Mouse (Mus musculus) urinary bladder, postnatal 14 days (tissue): Measurements from ENCODE around the gene Grm6.

ENCODE experiments used
- DNase-seq: peaks from one replicate; pipeline ENCODE4 v3.0.0; 2021; ENCODE audit warnings: low spot score

Grm6 gene

DNA sequence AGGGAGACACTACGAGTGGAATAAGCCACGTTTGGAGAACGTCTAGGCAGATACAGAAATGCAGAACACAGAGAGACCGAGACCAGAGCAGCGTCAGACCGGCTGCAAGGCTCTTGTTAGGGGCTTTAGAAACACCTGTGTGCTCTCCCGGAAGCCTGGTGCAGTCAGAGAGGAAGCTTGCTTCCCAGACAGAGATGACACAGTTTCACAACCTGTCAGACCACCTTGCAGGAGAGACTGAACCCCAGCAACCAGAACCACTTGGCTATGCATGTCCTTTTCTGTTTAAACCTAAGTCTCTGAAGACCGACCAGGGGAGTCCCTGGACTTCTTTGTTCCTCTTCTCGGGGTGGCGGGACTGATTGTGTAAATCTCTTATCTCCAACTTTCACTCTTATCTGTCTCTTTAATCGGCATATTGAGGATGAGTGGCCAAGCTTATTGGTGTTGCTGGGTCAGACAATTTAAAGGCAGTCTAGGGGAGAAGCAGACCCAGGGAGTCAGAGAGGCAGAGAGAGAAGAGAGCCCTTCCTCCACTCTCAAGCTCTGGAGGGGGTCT lies at the start of gene Grm6:
TSS of gene Grm6 (plus strand) at position 509 of the 559 bp plus-strand sequence.
- no peak for DNase-seq

DNA sequence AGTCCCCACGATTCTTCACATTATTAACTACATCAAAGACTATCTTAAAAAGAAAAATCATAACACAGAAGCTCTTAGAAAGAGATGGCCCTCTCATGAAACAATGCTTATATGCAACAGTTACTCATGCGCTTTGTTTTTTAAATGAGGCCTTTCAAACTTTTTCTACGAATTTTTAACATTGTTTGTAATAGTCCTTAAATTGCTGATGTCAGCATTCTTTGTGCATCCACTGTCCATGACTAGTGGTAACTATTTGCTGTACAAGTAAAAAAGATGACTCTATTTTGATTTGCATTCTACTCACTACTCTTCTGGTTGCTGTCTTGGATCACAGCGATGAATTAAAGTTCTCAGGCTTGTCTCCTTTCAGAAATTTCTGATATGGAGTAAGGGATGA lies 36.3 kb upstream of the Grm6 start:
- no peak for DNase-seq

DNA sequence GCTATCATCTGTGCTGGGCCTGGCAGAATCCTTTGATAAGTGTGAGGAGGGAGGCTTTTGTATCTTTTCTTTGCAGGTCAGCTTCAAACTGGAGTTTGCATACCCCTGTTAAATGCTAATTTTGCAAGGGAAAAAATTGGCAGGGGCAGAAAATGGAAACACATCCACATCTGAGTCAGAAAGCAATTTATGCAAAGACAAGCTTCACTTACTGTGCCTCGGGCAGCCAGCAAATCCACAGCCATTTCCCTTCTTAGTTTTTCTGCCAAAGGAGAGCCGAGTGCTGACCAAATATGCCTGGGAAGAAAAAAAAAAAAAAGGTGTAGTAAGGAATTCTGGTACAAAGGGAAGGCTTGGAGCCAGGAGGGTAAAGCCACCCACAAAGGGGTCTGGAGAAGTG lies 24.3 kb upstream of the Grm6 start:
- no peak for DNase-seq

DNA sequence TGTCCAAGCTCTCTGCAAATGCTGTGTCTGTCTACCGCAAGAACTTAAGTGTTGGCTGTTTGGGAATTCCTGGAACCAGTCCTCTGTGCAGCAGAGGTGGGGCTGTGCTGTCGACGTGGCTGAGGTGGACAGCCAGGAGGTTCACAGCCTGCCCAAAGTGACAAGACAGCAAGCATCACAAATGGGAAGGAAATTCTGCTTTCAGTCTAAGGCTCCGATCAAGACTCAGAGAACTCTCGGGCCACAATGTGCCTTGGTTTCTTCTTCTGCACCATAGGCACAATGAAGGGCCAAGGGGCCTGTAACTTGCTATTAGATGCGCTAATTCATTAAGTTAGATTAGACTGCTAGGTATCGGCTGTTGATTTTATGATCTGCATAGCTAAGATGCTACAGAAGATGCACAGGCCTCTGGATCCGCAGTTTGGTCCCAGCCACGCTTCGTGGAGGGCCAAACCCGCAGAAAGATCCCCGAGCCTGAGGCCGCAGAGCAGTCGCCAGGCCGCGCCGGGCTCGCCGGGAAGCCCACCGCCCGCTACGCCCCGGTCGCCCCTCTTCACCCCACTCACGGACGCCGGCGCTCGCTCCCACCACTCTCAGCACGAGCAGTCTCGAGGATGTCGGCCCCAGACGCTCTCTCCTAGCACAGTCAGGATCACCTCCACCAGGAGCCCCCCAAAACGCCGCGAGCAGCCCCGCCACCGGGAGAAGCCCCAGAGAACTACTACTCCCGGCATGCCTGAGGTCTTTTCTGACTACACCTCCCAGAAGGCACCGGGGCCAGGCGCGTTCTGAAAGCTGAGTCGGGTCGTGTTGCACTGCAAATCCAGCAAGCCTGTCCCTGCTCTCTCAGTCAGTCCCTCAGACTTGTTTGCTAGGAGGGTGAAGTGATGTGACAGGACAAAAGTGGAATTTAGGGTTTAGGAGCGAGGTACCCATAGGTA lies 23.2 kb upstream of the Grm6 start, which contains the start of gene Zfp354c:
TSS of gene Zfp354c (minus strand) at position 715 of the 944 bp plus-strand sequence.
- peak; percentile 85 for DNase-seq

DNA sequence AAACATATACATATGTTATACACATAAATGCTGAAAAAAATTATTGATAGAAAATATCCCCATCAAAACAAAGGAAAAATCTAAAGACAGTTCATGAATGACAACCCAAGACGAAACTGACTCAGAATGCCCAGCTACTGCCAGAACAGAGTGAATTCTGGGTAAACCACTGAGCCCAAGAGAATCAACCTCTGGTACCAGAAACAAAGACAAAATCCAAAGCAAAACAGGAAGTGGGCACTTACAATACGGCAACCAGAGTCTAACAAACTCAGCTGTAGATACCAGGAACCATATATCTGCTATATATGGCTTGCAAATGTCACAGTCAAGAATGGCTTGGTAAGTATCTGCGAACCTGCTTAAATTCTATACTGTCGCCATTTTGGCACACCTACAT lies 14.8 kb upstream of the Grm6 start:
- DNase-seq, result no peak

DNA sequence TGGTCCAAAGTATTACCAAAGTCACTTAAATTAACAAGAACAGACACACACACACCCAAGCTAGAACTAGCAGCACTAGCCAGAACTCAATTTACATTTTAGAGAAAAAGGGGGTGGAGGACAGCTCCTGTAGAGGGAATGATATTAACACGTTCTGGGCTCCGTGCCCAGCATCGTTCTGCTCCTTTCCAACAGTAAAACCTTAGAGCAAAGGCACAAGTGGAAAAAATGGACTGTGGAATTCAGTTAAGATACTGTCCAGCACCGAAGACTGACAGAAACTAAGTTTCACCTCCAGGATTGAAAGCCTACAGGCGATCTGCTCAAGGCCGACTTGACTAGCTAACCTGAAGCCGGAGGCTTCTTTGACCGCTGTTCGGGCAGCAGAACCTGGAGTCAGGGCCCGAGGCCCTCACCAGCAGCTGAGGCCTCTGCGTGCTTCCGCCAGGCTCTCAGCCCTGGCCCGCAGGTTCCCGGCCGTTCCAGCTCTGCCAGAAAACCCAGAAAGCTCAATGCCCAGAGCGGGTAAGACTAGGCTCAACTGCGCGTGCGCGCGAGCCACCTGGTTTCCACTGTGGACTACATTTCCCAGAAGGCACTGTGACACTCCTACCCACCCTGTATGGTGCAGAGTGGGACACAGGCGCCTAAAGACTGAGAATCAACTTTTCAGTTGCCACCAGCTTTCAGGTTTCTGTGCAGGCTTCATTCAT lies 9.3 kb upstream of the Grm6 start, which contains the start of gene Zfp879:
TSS of gene Zfp879 (minus strand) at position 530 of the 713 bp plus-strand sequence.
- DNase-seq, result peak; percentile 92

DNA sequence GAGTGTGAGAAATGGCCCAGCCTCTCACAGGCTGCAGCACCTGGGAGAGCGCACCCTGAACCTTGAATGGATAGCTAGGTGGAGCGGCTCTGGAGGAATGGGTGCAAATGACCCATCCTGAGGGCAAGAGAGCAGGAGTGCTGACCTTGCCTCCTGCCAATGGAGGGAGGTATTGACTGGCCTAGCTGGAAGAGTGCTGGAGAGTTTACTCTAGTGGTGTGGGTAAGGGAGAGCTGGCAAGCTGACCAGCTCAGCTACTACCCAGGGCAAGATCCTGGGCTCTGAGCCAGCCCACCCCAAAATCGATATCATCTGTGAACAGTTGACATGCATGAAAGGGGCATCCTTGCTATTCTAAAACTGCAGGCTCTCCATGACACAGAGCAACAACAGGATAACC lies 4.5 kb upstream of the Grm6 start:
- no peak for DNase-seq

DNA sequence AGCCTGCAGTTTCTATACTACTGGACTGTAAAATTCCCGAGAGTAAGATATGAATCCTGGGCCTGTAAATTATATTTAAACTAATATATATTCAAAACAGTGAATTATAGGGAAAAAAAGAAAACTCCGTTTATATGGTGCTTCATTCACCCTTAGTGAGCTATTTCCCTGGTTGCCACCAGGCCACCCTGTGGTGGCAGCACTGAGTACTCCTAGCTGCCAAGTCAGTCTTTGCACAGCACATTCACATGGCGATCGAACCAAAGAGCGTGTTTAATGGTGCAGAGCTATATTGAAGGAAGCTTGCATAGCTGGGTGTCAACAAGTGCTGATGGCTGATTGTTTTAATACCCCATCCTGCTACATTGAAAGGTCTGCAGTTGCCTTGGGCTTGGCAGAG lies 3.4 kb upstream of the Grm6 start:
- DNase-seq, result no peak

DNA sequence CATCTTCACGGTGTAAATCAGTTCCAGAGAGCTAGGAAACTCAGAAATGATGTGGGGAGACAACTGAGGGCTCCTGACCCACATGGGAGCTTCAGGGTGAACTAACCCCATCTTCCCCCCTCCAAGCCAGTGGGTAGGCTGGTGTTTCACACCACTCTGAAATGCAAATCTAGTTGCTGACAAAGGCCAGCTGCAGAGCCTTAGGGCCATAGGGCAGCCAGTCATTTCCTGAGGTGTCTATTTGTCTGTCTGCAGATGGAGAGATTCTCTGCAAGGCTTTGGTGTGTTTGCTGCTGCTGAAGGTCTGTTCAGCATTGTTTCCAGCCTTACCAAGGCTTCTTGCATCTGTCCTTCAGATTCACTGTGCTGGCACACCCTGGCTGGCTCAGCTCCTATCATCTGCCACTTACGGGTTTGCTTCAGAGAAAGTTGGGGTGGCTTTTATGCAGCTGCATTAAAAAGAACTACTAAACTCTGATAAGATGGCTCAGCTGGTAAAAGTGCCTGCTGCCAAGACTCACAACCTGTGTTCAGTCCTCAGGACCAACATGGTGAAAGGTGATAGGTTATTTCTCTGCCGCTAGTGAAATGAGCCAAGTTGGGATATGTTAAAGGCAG lies 1.9 kb upstream of the Grm6 start:
- no peak for DNase-seq

DNA sequence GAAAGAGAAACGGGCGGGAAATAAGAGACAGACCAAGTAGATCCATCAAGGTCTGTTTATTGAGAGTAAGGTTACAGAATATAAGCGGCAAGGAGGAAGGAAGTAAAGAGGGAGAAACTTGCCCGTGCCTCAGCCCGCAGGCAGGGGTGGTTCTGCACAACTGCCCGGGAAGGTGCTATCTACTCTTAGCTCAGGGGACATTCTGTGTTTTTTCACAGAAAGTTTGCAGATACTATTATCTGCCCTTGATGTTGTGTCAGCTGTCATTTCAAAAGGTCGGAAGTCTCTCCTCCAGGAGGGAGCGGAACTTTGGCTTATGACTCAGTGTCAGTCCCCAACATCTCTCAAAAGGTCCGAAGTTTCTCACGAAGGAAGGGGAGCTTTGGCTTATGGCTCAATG lies 1.2 kb upstream of the Grm6 start:
- DNase-seq, result no peak

DNA sequence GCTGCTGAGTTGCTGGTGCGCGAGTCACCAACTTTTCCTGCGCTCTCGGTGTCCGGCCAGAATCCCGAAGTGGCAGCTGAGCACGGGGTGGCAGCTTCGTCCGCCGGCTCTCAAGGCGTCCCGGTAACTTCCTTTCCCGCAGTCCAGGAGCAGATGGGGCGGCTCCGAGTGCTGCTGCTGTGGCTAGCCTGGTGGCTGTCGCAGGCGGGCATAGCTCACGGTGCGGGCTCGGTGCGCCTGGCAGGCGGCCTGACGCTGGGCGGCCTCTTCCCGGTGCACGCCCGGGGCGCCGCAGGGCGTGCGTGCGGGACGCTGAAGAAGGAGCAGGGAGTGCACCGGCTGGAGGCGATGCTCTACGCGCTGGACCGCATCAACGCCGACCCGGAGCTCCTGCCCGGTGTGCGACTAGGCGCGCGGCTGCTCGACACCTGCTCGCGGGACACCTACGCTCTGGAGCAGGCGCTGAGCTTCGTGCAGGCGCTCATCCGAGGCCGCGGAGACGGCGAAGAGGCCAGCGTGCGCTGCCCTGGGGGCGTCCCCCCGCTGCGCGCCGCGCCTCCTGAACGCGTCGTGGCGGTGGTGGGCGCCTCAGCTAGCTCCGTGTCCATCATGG lies 610 bp downstream of the Grm6 start:
- no peak for DNase-seq

DNA sequence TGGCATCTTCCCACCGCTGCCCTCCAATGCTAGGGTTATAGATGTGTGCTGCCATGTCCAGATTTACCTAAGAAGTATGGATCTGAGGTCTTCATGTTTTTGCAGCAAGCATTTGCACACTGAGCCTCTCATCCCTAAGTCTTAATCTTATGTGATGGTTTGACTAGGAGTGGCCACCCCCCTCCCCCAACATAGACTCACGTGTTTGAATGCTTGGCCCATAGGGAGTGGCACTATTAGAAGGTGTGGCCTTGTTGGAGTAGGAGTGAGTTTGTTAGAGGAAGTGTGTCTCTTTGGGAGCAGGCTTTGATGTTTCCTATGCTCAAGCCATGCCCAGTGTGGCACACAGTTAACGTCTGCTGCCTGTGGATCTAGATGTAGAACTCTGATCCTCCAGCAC lies 28.2 kb downstream of the Grm6 start:
- DNase-seq, result no peak

DNA sequence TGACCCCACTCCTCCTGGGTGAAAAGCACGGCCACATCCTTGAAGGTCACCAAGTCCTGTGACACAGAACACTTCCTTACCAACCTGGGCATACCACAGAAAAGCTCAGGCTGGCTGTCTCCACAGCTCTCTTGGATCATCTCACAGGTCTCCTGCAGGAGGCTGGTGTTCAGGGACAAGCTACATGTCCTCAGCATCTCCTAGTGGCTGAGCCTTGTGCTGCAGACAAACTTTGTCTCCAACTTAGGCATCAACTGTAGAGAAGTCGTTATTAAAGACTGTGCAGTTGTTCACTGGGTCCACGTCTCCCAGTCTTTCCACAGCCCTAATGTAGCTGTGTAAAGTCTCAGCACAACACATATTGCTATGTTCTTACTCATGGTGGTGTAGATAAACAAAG lies 33.3 kb downstream of the Grm6 start:
- DNase-seq, result no peak

DNA sequence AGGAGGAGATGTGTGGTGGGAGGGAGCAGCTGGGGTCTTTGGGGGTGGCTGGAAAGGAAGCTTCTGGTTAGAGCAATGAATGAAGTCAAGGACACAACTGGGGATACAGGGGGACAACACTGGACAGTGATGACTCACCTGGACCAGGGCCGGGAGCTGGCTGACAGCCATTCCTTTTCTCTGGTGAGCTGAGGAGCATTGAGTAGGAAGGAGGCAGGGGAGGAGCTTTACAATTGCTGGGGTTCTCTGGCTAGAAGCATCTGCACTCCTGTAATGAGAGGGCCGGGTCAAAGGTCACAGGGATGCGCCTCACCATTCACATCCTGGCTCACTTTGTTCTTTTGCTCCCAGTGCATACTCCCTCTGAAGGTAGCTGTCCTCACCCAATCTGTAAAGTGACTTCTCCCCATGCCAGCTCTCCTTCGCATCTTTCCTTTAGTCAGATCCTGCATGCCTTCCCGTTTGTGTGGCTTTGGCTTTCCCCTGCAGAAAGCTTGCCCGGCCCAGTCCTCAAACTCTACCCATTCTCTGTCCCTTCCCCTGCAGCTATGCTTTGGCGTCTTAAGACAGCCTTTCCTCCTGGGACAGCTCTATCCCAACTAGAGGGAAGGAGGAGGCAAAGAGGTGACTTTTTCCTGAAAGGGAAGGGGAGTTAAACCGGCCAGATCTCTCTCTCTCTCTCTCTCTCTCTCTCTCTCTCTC lies 35.9 kb downstream of the Grm6 start:
- DNase-seq, result no peak

DNA sequence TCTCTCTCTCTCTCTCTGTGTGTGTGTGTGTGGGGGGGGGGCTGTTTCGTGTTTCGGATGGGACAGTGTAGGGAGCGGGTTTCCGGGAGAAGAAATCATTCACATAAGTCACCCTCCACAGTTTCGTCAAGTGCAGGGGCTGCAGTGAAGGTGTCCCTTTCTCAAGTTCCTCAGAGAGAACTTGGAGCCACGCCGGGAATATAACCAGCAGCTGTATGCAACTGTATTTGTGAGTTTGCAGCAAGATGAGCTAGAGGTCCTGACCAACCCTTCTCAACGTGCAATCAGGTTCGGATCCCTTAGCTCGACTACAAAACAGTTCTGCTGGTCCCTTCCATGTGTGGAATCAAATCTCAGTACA lies 36.4 kb downstream of the Grm6 start:
- DNase-seq, result no peak

DNA sequence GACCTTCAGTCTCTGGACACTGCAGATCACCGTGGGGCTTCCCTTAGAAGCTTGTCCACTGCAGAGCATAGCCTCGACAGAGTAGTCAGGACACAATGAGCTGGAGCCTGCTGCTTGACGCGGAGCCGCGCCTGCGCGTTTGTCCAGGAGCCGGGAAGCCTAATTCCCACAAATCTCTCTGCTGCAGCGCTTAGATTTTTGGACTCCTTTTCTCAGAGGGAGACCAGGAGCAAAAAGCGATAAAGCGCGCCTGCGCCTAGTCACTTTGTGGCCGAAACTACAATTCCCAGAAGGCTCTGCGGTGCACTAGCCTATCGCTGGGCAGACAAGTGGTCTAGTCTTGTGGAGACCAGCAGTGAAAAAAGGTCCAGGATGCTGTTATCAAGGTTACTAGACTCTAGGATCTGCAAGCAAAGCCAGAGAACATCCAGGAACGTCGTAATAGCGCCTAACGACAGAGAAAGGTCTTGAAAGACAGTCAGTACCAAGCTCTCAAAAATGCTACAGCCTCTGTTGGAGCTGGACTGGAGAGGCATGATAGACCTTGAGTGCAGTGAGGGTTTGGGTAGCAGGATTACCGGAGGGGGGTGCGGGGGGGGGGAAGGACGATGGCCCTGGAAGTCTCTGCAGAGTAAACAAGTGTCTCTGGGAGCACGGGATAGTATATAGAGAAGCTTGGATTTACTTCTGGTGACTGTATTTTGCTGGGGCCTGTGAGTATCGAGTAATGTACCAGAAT lies 37.1 kb downstream of the Grm6 start, which contains the start of gene Zfp454:
TSS of gene Zfp454 (minus strand) at position 262 of the 739 bp plus-strand sequence.
- peak; percentile 83 for DNase-seq

DNA sequence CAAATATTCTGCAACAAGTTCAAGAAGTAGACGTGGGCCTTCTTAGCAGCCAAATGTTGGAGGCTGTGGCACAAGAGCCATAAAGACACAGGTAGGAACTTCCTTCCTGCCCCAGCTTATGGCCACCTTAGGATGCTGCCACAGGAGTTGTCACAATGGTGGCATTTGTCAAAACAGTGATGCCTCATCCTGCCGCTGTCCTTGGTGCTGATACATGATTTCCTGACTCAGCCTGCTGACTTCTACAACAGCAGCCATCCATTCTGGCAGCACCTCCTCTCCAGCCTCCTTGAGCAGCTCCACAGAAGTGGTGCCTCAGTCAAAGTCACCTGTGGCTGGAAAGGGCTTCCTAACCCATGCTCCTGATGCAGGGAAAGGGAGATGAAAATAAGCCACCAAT lies 42.0 kb downstream of the Grm6 start:
- DNase-seq, result no peak

DNA sequence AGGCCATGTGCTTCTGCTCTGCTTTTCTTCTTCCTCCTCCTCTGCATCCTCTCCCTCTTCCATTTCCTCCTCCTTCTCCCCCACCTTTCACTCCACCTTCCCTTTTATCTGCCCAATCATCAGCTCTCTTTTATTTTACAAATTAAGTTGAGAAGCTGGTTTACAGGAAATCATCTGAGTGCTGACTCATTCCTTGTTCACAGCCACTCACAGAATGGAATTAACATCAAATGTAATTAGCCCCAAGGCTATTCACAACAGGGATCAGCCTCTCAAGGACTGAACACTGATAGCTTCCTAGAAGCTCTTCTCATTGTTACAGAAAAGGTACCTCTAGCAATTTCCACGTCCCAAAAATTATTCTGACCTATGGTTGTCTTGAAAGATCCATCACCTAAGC lies 46.9 kb downstream of the Grm6 start:
- DNase-seq, result no peak

DNA sequence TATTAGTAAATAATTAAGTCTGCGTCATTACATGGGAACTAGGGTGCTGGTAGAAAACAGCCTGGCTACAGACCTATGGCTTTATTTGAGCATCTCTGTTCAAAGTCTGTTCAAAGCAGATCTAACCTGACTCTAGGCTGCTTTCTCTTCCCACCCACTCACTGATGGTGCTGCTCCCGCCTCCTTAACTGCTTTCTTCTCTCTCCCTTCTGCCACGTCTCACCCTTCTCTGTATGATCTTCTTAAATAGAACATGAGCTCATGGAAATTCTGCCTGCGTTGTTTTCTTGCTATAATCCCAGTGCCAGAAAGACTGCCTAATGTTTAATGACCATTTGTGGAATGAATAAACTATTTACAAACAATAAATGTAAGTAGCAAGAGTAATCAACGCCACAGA lies 57.7 kb downstream of the Grm6 start:
- DNase-seq, result no peak

DNA sequence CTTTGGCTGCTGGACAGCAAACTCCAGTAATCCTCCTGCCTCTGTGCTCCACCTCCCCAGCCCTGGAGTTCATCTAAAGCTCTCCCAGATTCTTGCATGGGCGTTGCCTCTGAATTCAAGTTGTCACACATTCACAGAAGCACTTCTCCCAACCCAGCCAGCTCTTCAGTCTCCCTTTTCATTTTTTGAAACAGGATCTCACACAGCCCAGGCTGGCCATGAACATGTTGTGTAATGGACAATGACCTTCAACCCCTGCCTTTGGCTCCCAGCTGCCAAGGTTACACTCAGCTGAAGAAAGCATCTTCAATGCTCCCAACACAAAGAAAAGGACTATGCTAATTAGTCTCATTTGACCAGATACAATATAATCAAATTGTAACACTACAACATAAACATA lies 62.8 kb downstream of the Grm6 start:
- DNase-seq, result no peak

DNA sequence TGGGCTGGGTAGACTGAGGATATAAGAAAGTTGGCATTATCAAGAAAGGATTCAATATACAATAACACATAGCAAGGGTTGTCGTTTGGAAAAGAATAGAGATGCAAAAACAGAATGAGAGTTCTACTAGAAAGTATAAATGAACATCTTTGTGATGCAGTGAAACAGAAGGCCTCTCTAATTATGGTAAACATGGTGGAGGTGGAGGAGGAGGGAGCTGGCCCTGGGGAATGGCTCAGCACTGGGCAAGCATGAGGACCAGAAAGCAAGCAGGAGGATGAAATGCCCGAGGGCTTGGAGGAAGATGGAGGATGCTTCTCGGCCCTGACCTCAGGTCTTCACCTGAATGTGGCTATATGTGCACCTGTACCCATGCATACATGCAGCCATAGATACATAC lies 64.0 kb downstream of the Grm6 start:
- DNase-seq, result no peak
